Mouse (Mus musculus): ENCODE measurements at regions not wholly inside any gene's neighbourhood (a gene's known extent, or its start where the extent isn't known, plus 50 kb on each side); places are given as distances from the start of the nearest gene placed in this dataset.
A peak's percentile ranks its signal among the peaks of the same experiment; 100 is the strongest.

- H3K4me3 ChIP-seq: no peak overlapping the region
- H3K27ac ChIP-seq: no peak overlapping the region
- WGBS: 87% methylated on average over 6 of the region's 6 CpGs
- peaks cover 3% of the 10 kb centered on the region; the same call in 1 of the 2 replicates for H3K4me1 ChIP-seq
- no peak overlapping the region for H3K9ac ChIP-seq
- H3K36me3 ChIP-seq (ENCODE audit: poor library complexity, severe bottlenecking): no peaks in the 10 kb centered on the region
- no peak overlapping the region for H3K4me2 ChIP-seq
- no peak for ATAC-seq
- no peaks in the 10 kb centered on the region for H3K9me3 ChIP-seq (replicated peaks)
- H3K27me3 ChIP-seq: no peaks in the 10 kb centered on the region
These were observed 170.7 kb downstream of the Tmem26 start for GRCm38 (mm10) chr10:68894121-68894520.

GRCm38 (mm10) chr10:68897524-68897923 is 174.1 kb downstream of the Tmem26 start:
- Histone ChIP-seq H3K27ac (no peak overlapping the region), H3K36me3 (ENCODE audit: poor library complexity, severe bottlenecking) (no peaks in the 10 kb centered on the region), H3K27me3 (no peaks in the 10 kb centered on the region), H3K4me2 (no peak overlapping the region), H3K4me3 (no peak overlapping the region), H3K9me3 (replicated peaks) (no peaks in the 10 kb centered on the region), H3K9ac (no peak overlapping the region), H3K4me1 (peaks cover 3% of the 10 kb centered on the region; the same call in 1 of the 2 replicates)
- ATAC-seq: 0 out of 2 replicates have a peak, but pooled peaks have one; percentile 67
- WGBS: 67% methylated on average over 3 of the region's 3 CpGs

- Histone ChIP-seq H3K27ac (no peak overlapping the region), H3K9me3 (replicated peaks) (no peaks in the 10 kb centered on the region), H3K4me3 (no peak overlapping the region), H3K27me3 (no peaks in the 10 kb centered on the region), H3K9ac (no peak overlapping the region), H3K4me2 (no peak overlapping the region), H3K4me1 (peaks cover 3% of the 10 kb centered on the region; the same call in 1 of the 2 replicates), H3K36me3 (ENCODE audit: poor library complexity, severe bottlenecking) (no peaks in the 10 kb centered on the region)
- no peak for ATAC-seq
- WGBS: 81% methylated on average over 4 of the region's 4 CpGs
These were observed 177.7 kb downstream of the Tmem26 start for GRCm38 (mm10) chr10:68901168-68901567.

GRCm38 (mm10) chr10:68902670-68903069 is 179.2 kb downstream of the Tmem26 start:
- ATAC-seq: peak; percentile 55; the same call in 1 of the 2 replicates
- Histone ChIP-seq H3K9me3 (replicated peaks) (no peaks in the 10 kb centered on the region), H3K9ac (no peak overlapping the region), H3K36me3 (ENCODE audit: poor library complexity, severe bottlenecking) (no peaks in the 10 kb centered on the region), H3K4me3 (no peak overlapping the region), H3K4me2 (no peak overlapping the region), H3K27me3 (no peaks in the 10 kb centered on the region), H3K4me1 (no peaks in the 10 kb centered on the region), H3K27ac (no peak overlapping the region)
- WGBS: 30% methylated on average over 3 of the region's 3 CpGs

- ATAC-seq: no peak
- no peaks in the 10 kb centered on the region for H3K36me3 ChIP-seq (ENCODE audit: poor library complexity, severe bottlenecking)
- 93% methylated on average over 10 of the region's 10 CpGs for WGBS
These were observed 180.9 kb downstream of the Tmem26 start for GRCm38 (mm10) chr10:68904337-68904736.

GRCm38 (mm10) chr10:68908236-68908635 is 184.8 kb downstream of the Tmem26 start:
- Histone ChIP-seq H3K36me3 (ENCODE audit: poor library complexity, severe bottlenecking) (no peaks in the 10 kb centered on the region), H3K4me3 (no peak overlapping the region), H3K27me3 (no peaks in the 10 kb centered on the region), H3K4me2 (no peak overlapping the region), H3K9me3 (replicated peaks) (no peaks in the 10 kb centered on the region), H3K9ac (no peak overlapping the region), H3K27ac (no peak overlapping the region), H3K4me1 (0 out of 2 replicates have a peak, but pooled peaks cover 4% of the 10 kb centered on the region)
- WGBS: 21% methylated on average over 5 of the region's 5 CpGs
- ATAC-seq: peak; percentile 44

More at GRCm38 (mm10) chr10:68904337-68904736, 180.9 kb downstream of the Tmem26 start:
- H3K9ac ChIP-seq: no peak overlapping the region
- H3K4me3 ChIP-seq: no peak overlapping the region
- no peaks in the 10 kb centered on the region for H3K27me3 ChIP-seq
- H3K4me2 ChIP-seq: no peak overlapping the region
- no peaks in the 10 kb centered on the region for H3K9me3 ChIP-seq (replicated peaks)
- H3K27ac ChIP-seq: no peak overlapping the region
- H3K4me1 ChIP-seq: 0 out of 2 replicates have a peak, but pooled peaks cover 4% of the 10 kb centered on the region

- H3K4me3 ChIP-seq: no peak overlapping the region
These were observed 185.6 kb downstream of the Tmem26 start for GRCm38 (mm10) chr10:68909018-68909417.

GRCm38 (mm10) chr10:68916147-68916546 is 192.7 kb downstream of the Tmem26 start:
- Histone ChIP-seq H3K4me2 (no peak overlapping the region), H3K36me3 (ENCODE audit: poor library complexity, severe bottlenecking) (no peaks in the 10 kb centered on the region), H3K27me3 (no peaks in the 10 kb centered on the region), H3K27ac (no peak overlapping the region), H3K4me1 (no peaks in the 10 kb centered on the region), H3K4me3 (no peak overlapping the region), H3K9ac (no peak overlapping the region), H3K9me3 (replicated peaks) (no peaks in the 10 kb centered on the region)
- 88% methylated on average over 7 of the region's 7 CpGs for WGBS
- no peak for ATAC-seq

More at GRCm38 (mm10) chr10:68909018-68909417, 185.6 kb downstream of the Tmem26 start:
- H3K9me3 ChIP-seq (replicated peaks): no peaks in the 10 kb centered on the region
- no peak overlapping the region for H3K9ac ChIP-seq
- H3K27ac ChIP-seq: peak overlapping the region; percentile 44
- no peaks in the 10 kb centered on the region for H3K36me3 ChIP-seq (ENCODE audit: poor library complexity, severe bottlenecking)
- no peaks in the 10 kb centered on the region for H3K27me3 ChIP-seq
- H3K4me1 ChIP-seq: 0 out of 2 replicates have a peak, but pooled peaks cover 4% of the 10 kb centered on the region
- WGBS: 36% methylated on average over 10 of the region's 10 CpGs
- peak overlapping the region; percentile 38 for H3K4me2 ChIP-seq
- ATAC-seq: peak; percentile 70; the same call in 1 of the 2 replicates

DNA sequence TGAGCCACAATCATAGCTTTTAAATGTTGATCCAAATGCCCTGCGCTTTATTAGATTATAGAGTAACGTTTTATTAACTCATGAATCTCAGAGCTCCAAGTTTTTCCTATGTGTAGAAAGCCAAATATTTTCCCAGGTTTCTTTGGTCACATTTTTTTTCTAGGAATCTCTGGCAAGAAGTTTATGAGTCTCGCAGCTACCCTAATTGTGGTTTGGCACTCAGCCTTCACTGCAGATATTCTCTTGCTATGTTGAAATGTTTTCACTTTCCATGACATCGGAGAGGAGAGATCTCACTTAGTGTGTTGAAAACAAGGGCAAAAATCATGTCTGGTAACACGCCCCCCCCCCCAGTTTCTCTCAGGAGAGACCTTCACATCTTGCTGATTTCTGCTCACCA is 212.4 kb downstream of the Tmem26 start:
- H3K4me3 ChIP-seq: no peak overlapping the region
- no peaks in the 10 kb centered on the region for H3K9me3 ChIP-seq (replicated peaks)
- no peak overlapping the region for H3K27ac ChIP-seq
- H3K27me3 ChIP-seq: no peaks in the 10 kb centered on the region
- H3K4me1 ChIP-seq: no peaks in the 10 kb centered on the region
- no peak overlapping the region for H3K4me2 ChIP-seq
- ATAC-seq: no peak
- WGBS: 87% methylated on average over 5 of the region's 5 CpGs
- no peak overlapping the region for H3K9ac ChIP-seq
- no peaks in the 10 kb centered on the region for H3K36me3 ChIP-seq (ENCODE audit: poor library complexity, severe bottlenecking)

DNA sequence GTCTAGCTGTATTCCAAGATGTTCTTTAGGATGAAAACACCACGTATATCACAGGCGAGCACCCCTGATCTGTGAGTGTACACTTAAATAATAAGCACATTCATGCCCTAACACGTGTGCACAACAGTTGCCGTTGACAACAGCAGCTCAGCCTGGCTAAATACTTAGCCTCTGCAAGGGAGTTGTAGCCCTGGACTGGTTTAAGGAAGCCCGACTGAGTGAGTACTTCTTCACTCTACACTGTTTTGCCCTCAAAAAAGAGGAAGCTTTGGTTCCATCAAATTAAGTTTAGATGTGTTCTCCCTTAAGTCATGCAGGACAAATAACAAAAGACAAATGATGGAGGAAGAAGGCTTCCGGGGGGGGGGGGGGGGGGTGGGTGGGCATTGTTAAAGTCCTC is 208.0 kb upstream of the Rhobtb1 start:
- whole genome bisulfite sequencing: 63% methylated on average over 6 of the region's 6 CpGs
- Histone ChIP-seq H3K36me3 (ENCODE audit: poor library complexity, severe bottlenecking) (no peaks in the 10 kb centered on the region), H3K4me1 (no peaks in the 10 kb centered on the region), H3K9me3 (replicated peaks) (no peaks in the 10 kb centered on the region), H3K27ac (no peak overlapping the region), H3K4me2 (no peak overlapping the region), H3K9ac (no peak overlapping the region), H3K27me3 (no peaks in the 10 kb centered on the region), H3K4me3 (no peak overlapping the region)
- no peak for ATAC-seq

- Histone ChIP-seq H3K27ac (no peak overlapping the region), H3K9ac (no peak overlapping the region), H3K4me2 (no peak overlapping the region), H3K9me3 (replicated peaks) (no peaks in the 10 kb centered on the region), H3K4me3 (no peak overlapping the region), H3K4me1 (no peaks in the 10 kb centered on the region), H3K27me3 (no peaks in the 10 kb centered on the region), H3K36me3 (ENCODE audit: poor library complexity, severe bottlenecking) (no peaks in the 10 kb centered on the region)
- ATAC-seq: no peak
- 88% methylated on average over 7 of the region's 7 CpGs for WGBS
These were observed 194.7 kb upstream of the Rhobtb1 start for GRCm38 (mm10) chr10:68956539-68956938.

DNA sequence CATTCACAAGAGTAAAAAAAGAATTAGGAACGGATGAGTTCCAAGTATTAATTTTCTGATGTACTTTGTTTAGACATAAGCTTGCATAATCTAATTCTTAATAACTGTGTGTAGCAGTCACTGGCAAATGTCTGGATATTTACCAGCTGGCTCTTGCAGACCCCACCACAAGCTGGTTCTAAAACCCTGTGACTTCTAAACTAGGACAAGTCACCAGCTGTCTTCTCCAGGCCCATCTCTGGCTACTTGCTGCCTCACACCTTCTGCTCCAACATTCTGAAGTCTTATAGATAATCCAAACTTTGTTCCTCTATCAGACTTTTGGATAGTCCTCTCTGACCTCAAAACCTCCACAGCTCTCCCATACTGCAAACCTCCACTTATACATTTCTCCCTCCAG is 189.9 kb upstream of the Rhobtb1 start:
- ATAC-seq: no peak
- Histone ChIP-seq H3K9me3 (replicated peaks) (no peaks in the 10 kb centered on the region), H3K36me3 (ENCODE audit: poor library complexity, severe bottlenecking) (no peaks in the 10 kb centered on the region), H3K9ac (no peak overlapping the region), H3K4me3 (no peak overlapping the region), H3K27ac (no peak overlapping the region), H3K4me1 (no peaks in the 10 kb centered on the region), H3K27me3 (no peaks in the 10 kb centered on the region), H3K4me2 (no peak overlapping the region)
- 91% methylated on average over 1 of the region's 1 CpGs for WGBS

DNA sequence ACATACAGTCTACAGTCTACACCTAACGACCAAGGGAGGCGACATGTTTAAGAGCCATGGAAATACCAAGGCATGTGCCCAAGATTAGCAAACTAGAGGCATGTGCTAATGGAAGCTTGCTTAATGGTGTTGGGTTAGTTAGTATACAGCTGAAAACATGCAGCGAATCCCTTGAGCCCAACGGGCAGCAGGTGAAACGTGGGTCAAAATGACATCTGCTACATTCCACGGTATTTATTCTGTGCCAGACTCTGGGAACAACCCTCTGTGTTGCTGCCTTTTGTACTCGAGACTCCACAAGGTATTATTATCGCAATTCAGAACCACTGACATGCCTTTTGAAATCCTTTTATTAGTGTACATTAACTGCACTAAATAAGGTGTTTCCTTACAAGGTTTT is 188.1 kb upstream of the Rhobtb1 start:
- Histone ChIP-seq H3K4me1 (no peaks in the 10 kb centered on the region), H3K27me3 (no peaks in the 10 kb centered on the region), H3K36me3 (ENCODE audit: poor library complexity, severe bottlenecking) (no peaks in the 10 kb centered on the region), H3K4me3 (no peak overlapping the region), H3K27ac (no peak overlapping the region), H3K4me2 (no peak overlapping the region), H3K9me3 (replicated peaks) (no peaks in the 10 kb centered on the region), H3K9ac (no peak overlapping the region)
- 74% methylated on average over 8 of the region's 8 CpGs for WGBS
- ATAC-seq: no peak
